Mouse (Mus musculus) left cerebral cortex, postnatal 4 days (tissue): ENCODE measurements around the gene Gjc3. TPM values are rescaled to one million over a fixed set of nuclear protein-coding genes. Genes with fewer than 3 reads are reported as not detected.
A peak's percentile ranks its signal among the peaks of the same experiment; 100 is the strongest.
"Not testable (repeated sequence)": the region's sequence is repeated elsewhere in the genome, so short reads cannot be mapped to it uniquely, and the experiment has no call there.

Experiments used
- DNase-seq: peaks from one replicate; pipeline ENCODE4 v3.0.0-alpha.2; 2022
- intact Hi-C: fragments of 180-260 bp; cut with DNase I; formaldehyde crosslinking; loops from one replicate; pipeline ENCODE4 v1.15.1; 2025
- total RNA-seq, 2 experiments: library from RNA; stranded (reverse); gene quantifications; 2 replicates each; pipeline ENCODE4 v1.2.3; 2021

The Gjc3 gene
- total RNA-seq: under 1 TPM; 0.58 to 0.76 TPM

DNA sequence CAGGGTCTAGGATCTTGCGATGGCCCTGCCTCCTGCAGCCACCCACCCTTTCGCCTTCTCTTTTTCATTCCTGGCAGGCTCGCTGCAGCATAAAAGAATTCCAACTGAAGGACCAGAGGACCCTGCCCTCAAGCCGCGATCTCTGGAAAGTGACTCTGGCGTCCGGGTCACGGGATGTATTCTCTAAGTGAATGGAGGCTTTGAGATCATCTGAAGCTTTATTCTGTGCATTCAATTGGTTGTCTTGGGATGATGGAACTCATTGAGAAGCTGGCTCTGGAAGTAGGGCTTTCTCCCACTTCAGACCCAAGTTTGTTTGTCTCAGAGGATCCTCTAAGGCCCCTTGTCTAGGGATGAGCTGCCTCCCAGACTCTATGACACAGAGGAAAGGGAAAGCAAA, at the start of gene Gjc3:
Gene Gjc3 (minus strand): TSS at position 154 of the 400 bp plus-strand sequence.
- DNase-seq: peak; percentile 2
- intact Hi-C loops: no loop called here

DNA sequence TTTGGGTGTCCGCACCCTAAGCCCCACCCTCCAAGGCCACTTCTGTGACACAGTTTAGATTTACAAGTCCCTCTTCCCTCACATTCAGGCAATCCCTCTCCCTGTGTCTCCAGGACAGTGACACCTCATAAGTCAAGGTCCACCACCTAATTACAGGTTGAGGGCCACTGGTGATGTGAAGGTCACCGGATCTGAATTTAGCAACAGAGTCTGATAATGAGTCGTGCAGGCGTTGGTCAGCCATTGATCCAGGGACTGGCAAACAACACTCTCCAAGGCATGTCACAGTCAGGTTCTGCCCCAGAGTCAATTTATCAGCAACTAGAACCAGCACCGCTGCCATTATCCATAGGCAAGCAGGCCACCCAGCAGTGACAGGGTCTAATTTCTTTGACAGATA, 49.5 kb upstream of the Gjc3 start:
- intact Hi-C loops: no loop called here
- DNase-seq: no peak

- no peak for DNase-seq
- intact Hi-C loops: no loop called here
These were observed 46.5 kb upstream of the Gjc3 start for GRCm38 (mm10) chr5:138009437-138009836.

GRCm38 (mm10) chr5:137986351-137986750, 23.5 kb upstream of the Gjc3 start:
- intact Hi-C loops: no loop called here

GRCm38 (mm10) chr5:137981300-137981699, 18.4 kb upstream of the Gjc3 start, which contains the start of gene Azgp1:
Azgp1 (plus strand) TSS chr5:137981520.
- intact Hi-C loops: no loop called here
- DNase-seq: no peak

More at GRCm38 (mm10) chr5:137986351-137986750, 23.5 kb upstream of the Gjc3 start:
- DNase-seq: no peak

DNA sequence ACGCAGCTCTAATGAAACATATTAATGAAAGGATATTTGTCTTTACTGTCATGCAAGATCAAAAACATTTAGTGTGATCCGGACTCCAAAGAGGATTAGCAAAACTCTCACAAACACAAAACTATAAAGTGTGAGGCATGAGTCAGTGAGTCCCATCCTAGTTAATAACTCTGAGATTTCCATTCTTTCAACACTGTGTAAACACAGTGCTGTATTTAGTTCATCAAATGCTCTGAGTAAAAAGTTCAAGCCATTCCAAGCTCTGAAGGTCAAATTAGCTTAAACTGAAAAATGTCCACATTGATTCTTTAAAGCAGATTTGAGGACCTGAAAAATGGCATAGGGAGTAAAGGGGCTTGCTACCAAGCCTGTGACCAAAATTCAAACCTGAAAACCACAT, 16.2 kb upstream of the Gjc3 start:
- intact Hi-C loops: no loop called here
- DNase-seq: no peak

- intact Hi-C loops: no loop called here
- DNase-seq: no peak
These were observed 14.4 kb upstream of the Gjc3 start for GRCm38 (mm10) chr5:137977291-137977690.

- intact Hi-C loops: no loop called here
These were observed 12.5 kb upstream of the Gjc3 start for GRCm38 (mm10) chr5:137975434-137975833.

DNA sequence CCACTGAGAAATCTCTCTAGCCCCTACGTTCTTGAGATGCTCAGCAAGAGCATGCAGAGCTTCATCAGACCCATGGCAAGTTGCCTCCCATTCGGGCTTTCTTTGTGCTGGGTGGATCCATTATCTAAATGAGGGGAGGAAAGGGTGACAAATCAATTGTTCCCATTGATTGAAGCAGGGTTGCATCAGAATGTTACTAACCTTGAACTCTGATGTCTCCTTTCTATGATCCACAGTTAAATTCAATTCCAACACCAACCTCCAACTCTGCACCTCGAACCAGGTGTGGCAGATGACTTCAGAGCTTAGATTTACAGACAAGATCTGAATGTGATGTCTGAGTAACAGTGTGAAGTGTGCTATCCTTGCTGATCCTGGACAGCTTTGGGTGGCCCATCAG, 11.8 kb upstream of the Gjc3 start:
- intact Hi-C loops: no loop called here
- DNase-seq: no peak

More at GRCm38 (mm10) chr5:137975434-137975833, 12.5 kb upstream of the Gjc3 start:
- DNase-seq: no peak

GRCm38 (mm10) chr5:137973738-137974137, 10.8 kb upstream of the Gjc3 start:
- no peak for DNase-seq
- intact Hi-C loops: no loop called here

- no peak for DNase-seq
- intact Hi-C loops: no loop called here
These were observed 10.3 kb upstream of the Gjc3 start for GRCm38 (mm10) chr5:137973161-137973560.

- intact Hi-C loops: no loop called here
- peak; percentile 7 for DNase-seq
These were observed 3.6 kb upstream of the Gjc3 start for GRCm38 (mm10) chr5:137966492-137966891.

DNA sequence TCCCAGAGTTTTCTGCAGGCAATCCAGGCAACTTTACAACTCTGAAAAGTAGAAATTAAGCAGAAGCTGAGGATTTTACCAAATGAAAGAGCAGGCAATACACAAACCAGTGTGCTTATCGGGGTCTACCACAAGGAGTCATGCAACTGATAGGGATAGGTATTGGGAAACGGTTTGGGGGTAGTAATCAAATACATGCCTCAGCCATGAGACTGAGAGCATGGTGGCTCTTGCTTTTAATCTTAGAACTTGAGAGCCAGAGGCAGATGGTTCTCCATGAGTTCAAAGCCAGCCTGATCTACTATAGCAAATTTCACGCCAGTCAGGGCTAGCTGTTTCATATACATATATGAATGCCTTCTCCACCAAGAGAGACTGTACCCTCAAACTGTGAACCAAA, 6.5 kb downstream of the Gjc3 start:
- intact Hi-C loops: no loop called here
- DNase-seq: no peak

GRCm38 (mm10) chr5:137951218-137951617, 11.7 kb downstream of the Gjc3 start:
- DNase-seq: peak; percentile 8

DNA sequence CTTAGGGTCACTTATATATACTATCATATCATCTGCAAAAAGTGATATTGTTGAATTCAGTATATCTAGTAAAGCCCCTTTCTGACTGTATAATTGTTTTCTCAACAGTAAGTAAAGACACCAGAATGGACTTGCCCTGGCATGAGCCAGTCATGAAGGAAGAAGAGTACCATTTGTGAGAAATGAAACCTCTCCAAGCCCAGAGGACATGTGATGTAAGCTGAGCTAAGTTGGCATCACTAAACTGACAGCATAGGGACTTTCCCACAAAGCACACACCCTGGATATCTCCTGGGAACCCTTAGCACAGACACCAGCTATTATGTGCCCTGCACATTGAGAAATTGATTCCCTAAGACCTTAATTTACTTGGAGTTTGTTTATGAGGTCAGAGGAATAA, 15.6 kb downstream of the Gjc3 start:
- DNase-seq: no peak
- intact Hi-C loops: no loop called here

More at GRCm38 (mm10) chr5:137951218-137951617, 11.7 kb downstream of the Gjc3 start:
- intact Hi-C loops: no loop called here

- intact Hi-C loops: no loop called here
- DNase-seq: no peak
These were observed 19.8 kb downstream of the Gjc3 start for GRCm38 (mm10) chr5:137943133-137943532.

- DNase-seq: no peak
- intact Hi-C loops: no loop called here
These were observed 21.9 kb downstream of the Gjc3 start for GRCm38 (mm10) chr5:137940948-137941347.

GRCm38 (mm10) chr5:137937238-137937637, 25.7 kb downstream of the Gjc3 start:
- DNase-seq: no peak
- intact Hi-C loops: no loop called here

DNA sequence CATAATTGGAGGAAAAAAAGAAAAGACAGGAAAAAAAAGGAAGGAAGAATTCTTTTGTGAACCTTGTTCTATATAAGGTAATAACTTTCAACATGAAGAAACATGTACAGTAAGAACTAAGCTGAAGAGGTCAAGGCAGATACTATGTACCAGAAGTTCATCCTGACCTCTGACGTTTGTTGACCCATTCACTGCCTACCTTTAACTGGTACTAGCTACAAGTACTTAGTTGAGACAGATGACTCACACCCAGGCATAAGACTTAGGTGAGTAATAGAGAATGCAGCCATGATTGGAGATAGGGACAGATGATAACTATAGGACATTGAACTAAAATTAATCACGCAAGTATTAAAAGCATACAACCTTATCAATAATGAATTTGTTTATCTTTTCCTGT, 26.4 kb downstream of the Gjc3 start:
- DNase-seq: no peak
- intact Hi-C loops: no loop called here

DNA sequence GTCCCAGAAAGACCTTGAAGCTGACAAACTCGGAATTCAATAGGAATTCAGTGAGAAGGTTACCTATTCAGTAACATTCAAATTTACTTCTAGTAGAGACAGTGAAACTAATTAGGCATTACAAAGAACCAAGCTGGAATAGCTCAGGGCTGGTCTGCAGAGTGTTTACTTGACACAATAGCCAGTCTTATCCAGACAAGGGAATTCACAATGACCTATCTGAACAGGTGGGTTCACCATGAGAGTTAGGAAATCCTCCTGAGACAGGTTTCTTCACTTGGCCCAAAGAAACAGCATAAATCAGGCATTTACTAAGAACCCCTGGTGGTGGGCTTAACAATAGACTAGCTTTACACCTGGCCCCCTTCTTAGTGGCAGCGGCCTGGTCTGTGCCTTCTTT, 29.0 kb downstream of the Gjc3 start:
- DNase-seq, intact Hi-C loops: not testable (repeated sequence)

DNA sequence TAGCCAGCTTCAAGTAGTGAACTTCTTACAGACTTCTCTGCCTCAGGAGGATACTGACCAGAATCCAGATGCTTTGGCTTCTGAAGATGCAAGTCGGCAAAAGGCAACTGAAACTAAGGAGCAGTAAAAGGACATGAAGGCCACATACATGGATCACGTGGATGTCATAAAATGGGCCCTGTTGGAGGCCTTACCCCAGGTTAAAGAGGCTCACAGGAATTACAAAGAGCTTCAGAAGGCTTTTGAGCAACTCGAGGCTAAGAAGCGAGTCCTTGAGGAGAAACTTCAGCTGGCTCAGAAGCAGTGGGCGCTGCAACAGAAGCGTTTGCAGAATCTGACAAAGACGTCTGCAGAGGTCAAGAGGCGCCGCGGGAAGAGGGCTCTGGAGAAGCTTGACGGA, 34.5 kb downstream of the Gjc3 start:
- intact Hi-C loops: no loop called here
- no peak for DNase-seq

GRCm38 (mm10) chr5:137922171-137922570, 40.7 kb downstream of the Gjc3 start:
- DNase-seq: no peak
- intact Hi-C loops: no loop called here

- intact Hi-C loops: no loop called here
- DNase-seq: no peak
These were observed 41.4 kb downstream of the Gjc3 start, which contains the start of gene Cyp3a13 for GRCm38 (mm10) chr5:137921532-137921931. Cyp3a13 (minus strand) TSS chr5:137921619.
